Mouse (Mus musculus) cerebellum, adult (tissue): ENCODE results near the gene Lgr5.

Experiments used
- ATAC-seq: cut with Nextera tagmentation; 2 replicates; pipeline ENCODE4 v1.9.2; 2017; ENCODE audit warnings: mild to moderate bottlenecking, moderate library complexity, mixed read lengths; ENCODE audit not compliant: insufficient number of reproducible peaks, low FRiP score, low TSS enrichment

Lgr5 gene

DNA sequence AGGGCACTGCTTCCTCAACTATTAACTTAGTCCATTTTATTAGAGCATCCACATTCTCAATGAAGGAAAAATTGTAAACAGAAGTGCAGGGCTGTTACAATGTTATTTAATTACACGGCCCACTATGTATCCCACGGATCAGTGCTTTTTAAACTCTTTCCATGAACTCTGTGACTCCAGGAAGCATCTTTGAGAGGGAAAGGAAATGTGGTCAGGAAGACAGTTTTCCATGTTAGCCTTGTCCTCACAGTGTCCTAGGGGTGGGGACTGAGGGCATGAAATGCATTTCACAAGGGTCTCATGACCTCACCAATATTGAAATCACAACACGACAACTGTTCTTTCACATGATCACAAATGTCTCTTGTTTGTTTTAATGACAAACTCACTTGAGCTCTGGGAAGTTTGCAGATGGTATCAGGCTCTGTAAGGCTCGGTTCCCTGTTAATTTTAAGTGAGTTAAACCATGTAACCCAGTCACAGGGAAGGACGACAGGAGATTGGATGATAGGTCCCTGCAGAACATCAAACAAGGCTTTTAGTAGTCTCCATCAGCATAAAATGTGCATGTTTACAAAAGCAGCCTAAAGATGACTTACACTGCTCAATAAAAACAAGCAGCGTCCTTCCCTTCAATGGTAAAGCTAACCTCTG is 130.1 kb downstream of the Lgr5 start:
- ATAC-seq = no peak

DNA sequence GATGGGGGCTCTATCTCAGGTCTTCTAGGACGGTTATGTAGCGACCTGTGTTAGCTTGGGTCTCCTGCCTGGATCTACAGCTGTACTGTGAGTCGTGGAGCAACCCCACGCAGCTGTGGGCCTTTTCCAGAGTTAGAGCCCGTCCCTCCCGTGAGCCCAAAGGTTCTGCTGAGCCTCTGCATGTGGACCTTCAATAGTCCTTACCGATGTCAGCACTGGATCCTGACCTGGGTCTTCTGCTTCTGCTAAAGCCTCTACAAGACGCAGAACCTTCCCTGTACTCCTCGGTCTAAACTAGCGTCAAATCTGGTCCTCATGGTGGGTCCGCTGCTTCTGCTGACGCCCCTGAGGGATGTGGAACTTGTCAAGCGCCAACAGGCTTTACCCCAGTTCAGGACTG is 139.0 kb downstream of the Lgr5 start:
- no peak for ATAC-seq

DNA sequence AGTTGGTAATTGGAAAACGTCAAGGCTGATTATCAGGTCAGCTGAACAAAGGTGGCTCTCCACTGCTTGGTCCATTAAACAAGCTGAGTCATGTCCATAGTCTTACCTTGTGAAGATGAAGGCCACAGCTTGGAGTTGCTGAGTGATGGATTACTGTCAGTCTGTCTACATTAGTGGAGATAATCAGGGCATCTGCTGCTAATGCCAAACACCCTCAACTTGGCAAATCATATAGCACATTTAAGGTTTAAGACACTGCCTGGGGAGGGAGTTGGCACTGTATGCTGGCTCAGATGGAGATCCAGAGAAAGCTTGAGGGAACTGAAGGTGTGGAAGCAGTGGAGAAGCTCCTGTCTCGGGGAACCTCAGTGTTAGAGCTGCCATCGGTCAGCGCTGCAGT is 150.3 kb downstream of the Lgr5 start:
- no peak for ATAC-seq

- ATAC-seq = no peak
These were observed 162.2 kb downstream of the Lgr5 start for GRCm38 (mm10) chr10:115425351-115425750.

- no peak for ATAC-seq
These were observed 165.6 kb downstream of the Lgr5 start for GRCm38 (mm10) chr10:115421976-115422375.

DNA sequence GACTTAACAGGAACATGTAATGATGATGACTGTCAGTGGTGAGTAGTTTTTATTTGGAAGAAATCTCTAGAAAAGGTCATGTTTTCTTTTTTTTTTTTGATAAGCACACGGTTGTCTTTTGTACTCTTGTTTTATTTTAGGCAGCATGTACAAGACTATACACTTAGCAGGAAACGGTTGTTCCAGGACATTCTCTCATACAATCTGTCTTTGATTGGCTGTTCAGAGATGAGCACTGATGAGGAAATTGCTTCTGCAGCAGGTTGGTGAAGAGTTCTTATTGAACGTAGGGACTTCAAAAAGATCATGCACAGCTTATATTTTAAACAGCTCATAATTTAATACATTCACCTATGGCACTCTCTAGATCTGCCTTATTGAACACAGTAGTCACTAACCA is 173.5 kb downstream of the Lgr5 start:
- no peak for ATAC-seq

DNA sequence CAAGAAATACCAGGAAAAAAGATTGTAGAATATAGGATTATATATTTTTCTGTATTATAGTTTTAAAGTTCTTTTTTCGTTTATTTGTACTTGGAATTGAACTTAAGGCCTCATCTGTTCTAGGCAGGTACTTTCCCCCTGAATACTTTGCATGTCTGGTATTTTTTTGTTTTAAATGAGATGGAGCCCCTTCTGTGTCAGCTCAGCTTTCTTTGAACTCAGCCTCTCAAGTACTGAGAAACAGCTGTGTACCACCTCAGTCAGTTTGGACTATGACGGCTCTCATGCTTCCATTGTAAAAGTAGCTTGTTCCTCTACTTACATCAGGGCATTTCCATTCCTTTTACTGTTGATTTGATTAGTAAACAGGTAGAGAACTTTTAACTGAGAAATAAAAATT is 174.1 kb downstream of the Lgr5 start:
- ATAC-seq = no peak

- ATAC-seq = no peak
These were observed 181.2 kb downstream of the Lgr5 start for GRCm38 (mm10) chr10:115406393-115406792.
